Mouse (Mus musculus) liver, postnatal 0 days (tissue): ENCODE measurements at regions not wholly inside any gene's neighbourhood (a gene's known extent, or its start where the extent isn't known, plus 50 kb on each side); places are given as distances from the start of the nearest gene placed in this dataset.
"Not testable (repeated sequence)": the region's sequence is repeated elsewhere in the genome, so short reads cannot be mapped to it uniquely, and the experiment has no call there.

ENCODE experiments used
- CTCF ChIP-seq: sonication (generic); IDR thresholded peaks from 2 replicates; pipeline ENCODE4 v1.5.1; 2016; ENCODE audit warnings: antibody characterized with exemption, low read depth
- EP300 ChIP-seq: IDR thresholded peaks from 2 replicates; pipeline ENCODE4 v1.6.1; 2016; ENCODE audit warnings: antibody characterized with exemption, low read depth, mild to moderate bottlenecking

DNA sequence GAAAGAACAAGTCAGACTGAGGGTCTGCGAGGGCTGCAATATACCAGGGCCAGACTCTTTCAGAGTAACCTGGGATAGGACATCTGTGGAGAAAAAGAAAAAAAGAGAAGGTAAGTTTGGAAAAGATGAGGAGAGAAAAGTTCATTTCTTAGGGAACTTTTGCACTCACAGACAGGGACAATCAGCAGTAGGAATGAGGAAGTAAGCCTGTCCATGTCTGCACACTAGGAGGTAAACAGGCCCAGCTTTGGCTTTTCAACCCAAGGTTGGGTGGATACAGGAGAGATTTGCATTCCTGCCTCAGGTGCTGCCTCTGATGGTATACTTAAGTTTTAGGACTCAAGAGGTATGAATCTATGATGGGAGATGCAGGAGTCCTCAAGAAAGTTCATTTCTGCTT is 881.5 kb upstream of the Zfp386 start:
- not testable (repeated sequence) for TF ChIP-seq CTCF, EP300
